8 mouse cellular contexts compared by ENCODE assay signal in genomic region chr1:13789318-13790085, GRCm38 (mm10).
DNase-seq lines count a peak whose midpoint lies in the region; ATAC-seq and TF ChIP-seq lines count a peak whose summit lies in the region.

No protein-coding gene starts in this region.

- TF ChIP-seq CTCF in kidney, adult 2 months (conservative IDR thresholded peaks at IDR 0.05; ENCODE audit: insufficient read depth, insufficient read length, low read depth, low read length) = peak; percentile 87

- H3K4me3 ChIP-seq in kidney, adult 2 months (ENCODE audit: insufficient read depth, low read depth, low read length) = no peak overlapping the region
- H3K4me3 ChIP-seq in limb, embryonic 10.5 days = no peak overlapping the region

- DNase-seq in heart, adult 11 months = peak; percentile 91
- no peak for DNase-seq in heart, postnatal 25 days (ENCODE audit: low spot score)
- DNase-seq in embryo, embryonic 11.5 days (ENCODE audit: low read depth, low spot score) = peak; percentile 77
- DNase-seq in kidney, adult 2 months = peak; percentile 65
- DNase-seq in limb, embryonic 10.5 days (ENCODE audit: low spot score) = peak; percentile 85
- DNase-seq in spleen, postnatal 14 days (ENCODE audit: low spot score in 2 of 2) = peak; percentile 33 to 61

- H3K27me3 ChIP-seq in kidney, adult 2 months (replicated peaks; ENCODE audit: control insufficient read depth, insufficient read depth, low read length) = no peaks in the 10 kb centered on the region; the same call in 1 of the 2 replicates
- H3K27me3 ChIP-seq in limb, embryonic 10.5 days (ENCODE audit: low read depth, poor library complexity, severe bottlenecking) = peaks cover 41% of the 10 kb centered on the region

- H3K27ac ChIP-seq in kidney, adult 2 months (ENCODE audit: insufficient read depth, low read depth, low read length) = no peak overlapping the region
- H3K27ac ChIP-seq in limb, embryonic 10.5 days = no peak overlapping the region

- ATAC-seq in granulocyte monocyte progenitor cell, adult 5-6 weeks (replicated peaks; ENCODE audit: poor library complexity, severe bottlenecking) = peak; percentile 97
- ATAC-seq in monocyte, adult 5-6 weeks (replicated peaks; ENCODE audit: insufficient number of reproducible peaks, low FRiP score, low TSS enrichment, poor library complexity, severe bottlenecking) = 0 out of 2 replicates have a peak, but pooled peaks have one; percentile 43

- H3K36me3 ChIP-seq in kidney, adult 2 months (ENCODE audit: control insufficient read depth, insufficient read depth, low read length) = no peaks in the 10 kb centered on the region
- H3K36me3 ChIP-seq in limb, embryonic 10.5 days = 0 out of 2 replicates have a peak, but pooled peaks cover 1% of the 10 kb centered on the region

- WGBS in kidney, adult 2 months = 26% methylated on average over 13 of the region's 13 CpGs
- 45% methylated on average over 13 of the region's 13 CpGs for WGBS in limb, embryonic 10.5 days

- intact Hi-C loops in heart, postnatal 25 days (cut with DNase I) = loop anchor here (2.0 to 5.0 kb wide), 3 partner anchors 848 to 1073 kb away; no protein-coding TSS in a partner anchor

- TF ChIP-seq POLR2A in kidney, adult 2 months (IDR thresholded peaks at IDR 0.05; ENCODE audit: low read depth, low read length) = no peak

- peaks cover 7% of the 10 kb centered on the region for H3K9me3 ChIP-seq in limb, embryonic 10.5 days (replicated peaks)

- H3K4me1 ChIP-seq in kidney, adult 2 months (ENCODE audit: control insufficient read depth, insufficient read depth, low read length) = no peaks in the 10 kb centered on the region
- H3K4me1 ChIP-seq in limb, embryonic 10.5 days = no peaks in the 10 kb centered on the region
